Mouse (Mus musculus) gastrocnemius, postnatal 36 days (tissue): ENCODE measurements around the gene Rps2. TPM values are rescaled to one million over a fixed set of nuclear protein-coding genes. Genes with fewer than 3 reads are reported as not detected.
"Not testable (repeated sequence)": the region's sequence is repeated elsewhere in the genome, so short reads cannot be mapped to it uniquely, and the experiment has no call there.

ENCODE experiments used
- DNase-seq, 2 experiments: peaks; one replicate each; pipeline ENCODE4 v3.0.0; 2022
- intact Hi-C: fragments of 180-260 bp; cut with DNase I; formaldehyde crosslinking; loops from one replicate; pipeline ENCODE4 v1.15.1; 2025
- long read RNA-seq, 2 experiments: library from polyadenylated mRNA; stranded (forward); transcript quantifications; one replicate each; pipeline ENCODE4 v2.0.0; 2021
- total RNA-seq, 2 experiments: library from RNA; stranded (reverse); gene quantifications; 2 replicates each; pipeline ENCODE4 v1.2.3; 2021

Rps2 gene
- total RNA-seq = 100 to 1,000 TPM; 500 to 582 TPM
- long read RNA-seq, experiment 1, transcript Rps2-201 (5 exons, 1,094 nt) = minor isoform, 18 of 124 reads
- long read RNA-seq, experiment 1, transcript Rps2-208 (6 exons, 998 nt) = major isoform, 100 of 124 reads
- long read RNA-seq, experiment 1, partial matches to known transcripts = 1 of 124 reads
- long read RNA-seq, experiment 1, other reads (novel, unspliced or antisense) = 1 of 124 reads
- long read RNA-seq, experiment 2, transcript Rps2-208 (6 exons, 998 nt) = major isoform, 141 of 168 reads
- long read RNA-seq, experiment 2, transcript Rps2-201 (5 exons, 1,094 nt) = minor isoform, 20 of 168 reads
- long read RNA-seq, experiment 2, partial matches to known transcripts = 2 of 168 reads
- long read RNA-seq, experiment 2, other reads (novel, unspliced or antisense) = 1 of 168 reads

DNA sequence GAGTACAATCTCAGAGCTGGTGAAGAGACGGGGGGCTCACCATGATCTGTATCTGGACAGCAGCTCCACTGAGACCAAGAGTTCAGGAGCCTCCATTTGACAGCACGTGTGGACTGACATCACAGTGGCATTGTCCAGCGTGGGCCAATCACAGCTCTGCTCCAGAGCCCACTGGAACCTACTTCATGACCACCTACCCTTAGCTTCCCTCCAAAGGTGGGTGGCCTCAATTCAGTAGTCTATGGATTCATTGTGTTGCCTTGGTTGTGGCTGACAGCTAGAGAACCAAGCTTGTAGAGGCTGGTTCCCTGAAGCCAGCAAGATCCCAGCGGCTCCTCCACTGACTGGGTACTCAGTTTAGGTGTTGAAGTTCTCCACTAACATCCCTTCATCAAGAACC is at the start of gene Rps2, which contains the start of gene Rnf151:
Rps2 (plus strand) TSS at position 174 of the 400 bp plus-strand sequence.
Rnf151 (minus strand) TSS at position 121 of the 400 bp plus-strand sequence.
- no peak for DNase-seq
- intact Hi-C loops = no loop called here

DNA sequence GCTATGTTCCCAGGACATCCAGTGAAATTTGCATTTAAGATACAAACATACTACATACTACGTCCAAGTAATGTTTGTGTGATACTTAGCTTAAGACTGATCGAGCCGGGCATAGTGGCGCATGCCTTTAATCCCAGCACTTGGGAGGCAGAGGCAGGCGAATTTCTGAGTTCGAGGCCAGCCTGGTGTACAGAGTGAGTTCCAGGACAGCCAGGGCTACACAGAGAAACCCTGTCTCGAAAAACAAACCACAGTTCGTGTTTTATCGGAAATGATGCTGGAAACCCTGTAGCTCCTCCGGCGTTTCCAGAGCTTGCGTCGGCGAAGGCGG is 48.7 kb upstream of the Rps2 start:
- DNase-seq, intact Hi-C loops: not testable (repeated sequence)

DNA sequence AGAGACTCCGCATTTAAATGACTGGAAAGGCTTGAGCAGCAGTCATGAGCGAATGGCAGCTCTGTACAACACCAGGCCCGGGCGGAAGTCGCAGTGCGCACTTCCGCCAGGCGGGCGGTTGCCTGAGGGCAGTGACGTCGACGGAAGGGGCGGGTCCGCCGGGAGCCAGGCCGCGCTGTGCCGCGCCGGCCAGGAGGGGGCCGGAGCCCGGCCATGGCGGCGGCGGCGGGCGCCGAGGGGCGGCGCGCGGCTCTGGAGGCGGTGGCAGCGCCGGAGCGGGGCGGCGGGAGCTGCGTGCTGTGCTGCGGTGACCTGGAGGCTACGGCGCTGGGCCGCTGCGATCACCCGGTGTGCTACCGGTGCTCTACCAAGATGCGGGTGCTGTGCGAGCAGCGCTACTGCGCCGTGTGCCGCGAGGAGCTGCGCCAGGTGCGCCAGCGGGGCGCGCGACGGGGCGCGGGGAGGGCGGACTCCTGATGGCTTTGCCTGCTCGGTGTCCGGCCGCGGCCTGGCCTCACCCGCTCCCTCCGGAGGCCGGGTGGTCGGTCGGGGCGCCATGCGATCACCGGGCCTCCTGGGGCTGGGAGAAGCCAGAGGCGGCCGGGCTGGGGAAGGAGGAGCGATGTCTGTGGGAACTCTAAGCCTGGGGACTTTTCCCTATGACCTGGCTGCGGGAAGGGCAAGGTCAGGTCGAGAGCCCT is 48.2 kb upstream of the Rps2 start, which contains the start of gene Zfp598:
Zfp598 (plus strand) TSS at position 143 of the 701 bp plus-strand sequence.
- intact Hi-C loops = no loop called here
- DNase-seq = peak; percentile 90 to 92

DNA sequence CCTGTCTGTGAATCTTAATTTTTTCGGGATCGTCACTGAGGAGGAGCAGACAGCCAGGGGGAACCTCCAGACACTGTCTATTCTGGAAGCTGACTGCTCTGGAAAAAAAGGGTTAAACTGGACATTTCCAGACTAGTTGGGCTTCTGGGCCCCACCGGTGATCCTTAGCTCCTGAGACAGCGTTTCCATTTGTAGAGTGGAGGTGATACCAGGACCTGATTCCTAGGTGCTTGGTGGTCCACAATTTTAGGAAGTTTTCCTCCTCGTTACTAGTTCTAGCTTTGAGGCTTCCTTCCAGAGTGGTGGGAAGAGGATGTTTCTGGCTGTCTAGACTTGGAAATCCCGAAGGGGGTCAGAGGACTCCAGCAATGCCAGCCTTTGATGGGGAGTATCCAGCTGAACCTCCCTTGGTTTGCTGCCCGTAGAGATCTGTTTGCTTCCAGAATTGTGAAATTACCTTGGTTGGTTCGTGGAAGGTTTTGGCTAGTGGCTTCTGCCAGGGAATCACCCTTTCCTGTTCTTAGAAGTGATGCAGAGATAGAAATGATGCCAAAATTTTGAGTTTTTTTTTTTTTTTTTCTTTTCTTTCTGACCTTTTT is 47.6 kb upstream of the Rps2 start:
- intact Hi-C loops = no loop called here
- DNase-seq = no peak

DNA sequence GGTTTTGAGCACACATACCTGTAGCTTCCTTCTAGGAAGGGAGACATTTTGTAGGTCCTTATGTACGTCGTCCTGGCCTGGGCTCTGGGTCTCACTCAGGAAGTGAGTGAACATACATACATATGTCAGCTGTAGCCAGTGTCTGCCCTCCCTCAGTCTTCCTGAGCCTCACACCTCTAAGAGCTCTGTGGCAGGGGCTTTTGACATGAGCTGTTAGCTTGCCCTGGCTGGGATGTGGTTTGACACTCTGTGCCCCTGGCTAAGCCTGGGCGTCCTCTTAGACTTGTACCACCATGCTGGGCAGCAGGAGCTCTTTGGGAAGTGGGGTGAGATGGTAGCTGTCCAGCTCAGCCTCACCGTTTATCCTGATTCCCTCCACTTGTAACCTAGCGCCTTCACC is 46.6 kb upstream of the Rps2 start:
- intact Hi-C loops = no loop called here
- no peak for DNase-seq

DNA sequence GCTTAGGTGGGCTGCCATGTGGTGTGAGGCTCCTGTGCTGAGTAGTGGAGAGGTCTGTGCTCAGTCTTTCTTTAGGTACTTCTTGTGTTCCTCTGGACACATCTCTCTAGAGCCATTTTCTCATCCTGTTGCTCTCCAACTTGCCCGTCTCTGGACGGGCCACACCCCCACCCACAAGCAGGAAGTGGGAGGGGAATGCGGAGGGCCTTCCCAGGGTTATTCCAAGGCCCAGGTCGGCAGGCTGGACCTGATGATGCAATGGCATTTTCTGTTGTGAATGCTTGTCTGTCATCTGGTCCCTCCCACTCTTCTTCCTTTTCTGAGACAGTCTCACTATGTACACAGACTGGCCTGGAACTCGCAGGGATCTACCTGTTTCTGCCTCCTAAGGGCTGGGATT is 45.8 kb upstream of the Rps2 start:
- intact Hi-C loops = no loop called here
- no peak for DNase-seq

DNA sequence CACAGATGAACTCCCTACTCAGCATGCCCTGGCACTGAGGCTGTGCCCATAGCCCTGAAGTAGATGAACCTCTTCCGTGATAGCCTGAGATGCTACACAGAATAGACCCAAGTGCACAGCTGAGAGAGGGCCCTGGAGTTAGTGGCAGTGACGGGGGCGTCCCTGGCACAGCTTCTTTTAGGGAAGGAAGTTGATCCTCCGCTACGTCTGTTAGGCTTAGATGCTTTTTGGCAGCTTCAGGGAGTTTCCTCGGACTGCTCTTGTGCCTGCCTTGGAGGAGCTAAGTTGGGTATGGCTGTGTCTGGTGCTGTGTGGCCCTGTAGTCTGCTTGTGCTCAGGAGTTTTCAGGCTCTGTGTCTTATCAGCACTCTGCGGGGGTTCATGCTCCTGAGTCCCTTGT is 43.6 kb upstream of the Rps2 start:
- no peak for DNase-seq
- intact Hi-C loops = no loop called here

DNA sequence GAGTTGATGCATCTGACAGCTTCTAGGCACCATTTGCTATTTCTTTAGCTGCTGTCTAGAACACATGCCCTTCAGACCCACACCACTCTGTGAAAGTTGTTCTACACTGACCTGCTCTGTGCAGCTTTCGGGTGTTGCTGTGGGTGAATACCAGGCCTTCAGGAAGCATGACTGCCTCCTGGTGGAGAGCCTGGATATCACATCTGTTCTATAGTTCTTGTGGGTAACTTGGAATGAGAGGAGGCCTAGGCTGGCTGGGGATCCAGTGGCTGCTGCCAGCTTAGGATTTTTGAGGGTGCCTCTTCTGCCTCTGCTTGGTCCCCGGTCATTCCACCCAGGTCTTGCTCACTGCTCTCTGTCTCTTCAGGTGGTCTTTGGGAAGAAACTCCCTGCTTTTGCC is 41.7 kb upstream of the Rps2 start:
- peak in 1 of 2 experiments; percentile 50 for DNase-seq
- intact Hi-C loops = no loop called here

DNA sequence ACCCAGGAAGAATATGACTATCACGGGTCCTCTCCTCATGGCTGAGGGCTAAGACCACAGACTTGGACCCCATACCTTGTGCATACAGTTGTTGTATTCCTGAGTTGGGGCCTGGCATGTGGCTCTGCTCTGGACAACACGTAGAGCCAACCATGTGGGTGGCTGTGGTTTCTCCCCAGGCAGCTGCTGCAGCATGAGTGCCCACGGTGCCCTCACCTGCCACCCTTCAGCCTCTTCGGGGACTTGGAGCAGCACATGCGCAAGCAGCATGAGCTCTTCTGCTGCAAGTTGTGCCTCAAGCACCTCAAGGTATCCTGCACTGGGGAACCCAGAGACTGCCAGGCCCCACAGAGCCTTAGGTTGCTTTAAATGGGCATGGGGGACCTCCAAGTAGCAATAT is 41.0 kb upstream of the Rps2 start:
- intact Hi-C loops = no loop called here
- no peak for DNase-seq

DNA sequence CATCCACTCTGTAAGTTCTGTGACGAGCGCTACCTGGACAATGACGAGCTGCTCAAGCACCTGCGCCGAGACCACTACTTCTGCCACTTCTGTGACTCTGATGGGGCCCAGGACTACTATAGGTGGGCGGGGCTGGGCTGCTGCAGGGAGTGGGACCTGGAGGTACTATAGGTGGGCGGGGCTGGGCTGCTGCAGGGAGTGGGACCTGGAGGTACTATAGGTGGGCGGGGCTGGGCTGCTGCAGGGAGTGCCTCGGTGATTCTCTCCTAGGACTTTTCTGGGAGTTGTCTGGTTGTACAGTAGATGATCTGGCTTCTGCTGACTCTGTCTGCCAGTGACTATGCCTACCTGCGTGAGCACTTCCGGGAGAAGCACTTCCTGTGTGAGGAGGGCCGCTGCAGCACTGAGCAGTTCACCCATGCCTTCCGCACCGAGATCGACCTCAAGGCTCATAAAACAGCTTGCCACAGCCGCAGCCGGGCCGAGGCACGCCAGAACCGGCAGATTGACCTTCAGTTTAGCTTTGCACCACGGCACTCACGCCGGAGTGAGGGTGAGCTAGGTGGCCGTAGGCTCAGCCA is 40.3 kb upstream of the Rps2 start:
- no peak for DNase-seq
- intact Hi-C loops = no loop called here

DNA sequence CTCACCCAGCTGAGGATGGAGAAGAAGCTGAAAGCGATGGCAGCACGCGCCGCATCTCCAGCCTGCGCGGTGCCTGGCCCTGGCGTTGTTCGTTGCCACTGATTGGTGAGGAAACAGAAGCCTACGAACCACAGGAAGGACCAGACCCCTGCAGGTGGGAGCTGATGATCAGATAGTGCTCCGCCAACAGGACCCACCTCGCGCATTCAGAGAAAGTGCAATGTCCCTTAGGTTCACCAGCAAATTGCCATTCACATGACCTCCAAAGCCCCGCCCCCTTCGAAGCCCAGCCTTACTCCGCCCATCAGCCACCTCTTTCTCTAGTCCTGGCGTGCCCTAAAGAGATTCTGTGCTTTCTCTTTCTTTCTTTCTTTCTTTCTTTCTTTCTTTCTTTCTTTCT is 31.4 kb upstream of the Rps2 start:
- intact Hi-C loops = no loop called here
- DNase-seq = no peak

DNA sequence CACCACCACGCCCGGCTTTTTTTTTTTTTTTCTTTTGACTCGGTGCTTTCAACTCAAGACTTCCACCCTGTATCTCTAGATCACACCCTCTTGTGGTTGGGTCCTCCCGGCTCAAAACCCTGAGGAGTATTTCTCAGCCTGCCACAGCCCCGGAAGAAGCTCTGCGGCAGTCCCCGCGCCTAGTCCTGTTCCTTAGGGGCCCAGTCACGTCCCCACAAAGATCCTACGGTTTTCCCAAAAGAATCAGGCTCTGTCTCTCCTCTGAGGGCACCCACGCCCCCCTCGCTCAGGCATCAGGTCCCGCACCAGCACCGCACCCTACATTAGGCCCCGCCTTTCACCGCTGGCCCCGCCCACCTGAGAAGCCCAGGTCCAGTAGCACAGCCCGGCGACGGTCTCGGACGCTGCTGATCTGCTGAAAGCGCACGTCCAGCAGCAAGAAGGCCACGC is 30.7 kb upstream of the Rps2 start:
- DNase-seq = peak in 1 of 2 experiments; percentile 39

DNA sequence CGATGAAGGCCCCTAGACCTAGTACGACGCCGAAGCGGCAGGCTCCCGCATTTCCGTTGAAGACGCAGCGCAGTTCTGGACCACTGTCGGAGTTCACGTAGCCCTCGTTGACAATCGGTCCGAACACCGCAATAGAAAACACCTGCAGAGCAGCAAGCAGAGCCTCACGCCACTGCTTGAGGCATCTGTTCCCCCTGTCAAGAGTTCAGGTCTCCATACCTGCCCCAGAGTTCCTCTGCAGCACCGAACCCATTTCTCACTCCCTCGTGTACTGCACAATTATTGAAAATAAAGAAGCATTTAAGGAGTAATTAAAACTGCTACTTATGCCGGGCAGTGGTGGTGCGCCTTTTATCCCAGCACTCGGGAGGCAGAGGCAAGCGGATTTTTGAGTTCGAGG is 30.3 kb upstream of the Rps2 start:
- intact Hi-C loops = no loop called here

More for the DNA sequence above, 30.7 kb upstream of the Rps2 start:
- intact Hi-C loops = no loop called here

DNA sequence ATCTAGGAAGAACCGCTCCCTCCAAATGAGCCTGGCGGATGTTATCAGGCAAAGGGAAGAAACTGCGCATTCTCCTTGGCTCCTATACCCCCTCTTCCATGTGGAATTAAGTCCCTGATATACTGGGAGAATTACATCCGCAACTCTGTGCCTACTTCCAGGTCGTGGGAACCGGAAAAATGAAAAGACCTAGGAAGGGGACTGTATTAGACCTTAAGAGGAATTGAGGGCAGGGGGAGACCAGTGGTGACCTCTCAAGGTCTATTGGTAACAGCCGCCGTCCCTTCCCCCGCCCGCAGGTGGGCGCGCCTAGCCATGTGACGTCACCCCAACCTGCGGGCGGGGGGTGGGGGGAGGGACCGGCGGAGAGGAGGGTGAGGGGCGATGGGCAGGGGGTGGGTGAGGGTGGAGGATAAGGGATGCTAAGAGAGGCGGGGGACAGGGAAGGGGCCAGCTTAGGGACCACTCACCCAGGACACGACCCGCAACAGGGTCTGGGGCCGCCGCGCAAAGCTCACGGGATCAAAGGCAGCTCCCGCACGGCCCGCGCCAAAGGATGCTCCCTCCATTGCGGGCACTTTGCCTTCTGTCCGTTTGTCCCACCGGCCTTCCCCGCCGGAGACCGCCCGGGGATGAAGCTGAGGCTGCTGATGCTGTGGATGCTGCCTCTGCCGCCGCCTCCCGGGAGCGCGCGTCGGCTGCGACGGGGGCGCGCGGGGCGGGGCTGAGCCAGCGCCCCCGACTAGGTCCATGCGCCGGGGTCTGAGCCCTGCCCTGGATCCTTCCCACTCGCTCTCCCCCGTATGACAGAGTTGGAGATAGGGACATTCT is 28.4 kb upstream of the Rps2 start, which contains the start of gene Syngr3:
Syngr3 (minus strand) TSS at position 705 of the 831 bp plus-strand sequence.
- intact Hi-C loops = no loop called here
- no peak for DNase-seq

More for the DNA sequence above, 30.3 kb upstream of the Rps2 start:
- DNase-seq = no peak

DNA sequence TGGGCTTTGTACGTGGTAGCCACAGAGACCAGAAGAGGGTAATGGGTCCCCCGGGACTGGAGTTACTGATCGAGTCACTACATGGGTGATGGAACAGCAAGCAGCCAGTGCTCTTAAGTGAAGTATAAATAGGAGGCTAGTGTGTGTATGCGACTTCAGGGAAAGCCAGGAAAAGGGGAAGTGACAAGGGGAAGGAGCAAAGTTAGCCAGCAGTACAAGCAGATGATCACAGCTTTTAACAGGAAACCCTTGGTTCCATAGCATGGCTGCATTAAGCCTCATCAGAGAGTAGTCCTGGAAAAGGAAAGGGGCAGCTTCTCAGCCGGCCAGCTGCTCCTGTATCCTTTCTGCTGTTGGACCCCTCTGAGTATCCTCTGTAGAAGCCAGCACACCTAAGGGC is 25.5 kb upstream of the Rps2 start:
- intact Hi-C loops = no loop called here
- no peak for DNase-seq

DNA sequence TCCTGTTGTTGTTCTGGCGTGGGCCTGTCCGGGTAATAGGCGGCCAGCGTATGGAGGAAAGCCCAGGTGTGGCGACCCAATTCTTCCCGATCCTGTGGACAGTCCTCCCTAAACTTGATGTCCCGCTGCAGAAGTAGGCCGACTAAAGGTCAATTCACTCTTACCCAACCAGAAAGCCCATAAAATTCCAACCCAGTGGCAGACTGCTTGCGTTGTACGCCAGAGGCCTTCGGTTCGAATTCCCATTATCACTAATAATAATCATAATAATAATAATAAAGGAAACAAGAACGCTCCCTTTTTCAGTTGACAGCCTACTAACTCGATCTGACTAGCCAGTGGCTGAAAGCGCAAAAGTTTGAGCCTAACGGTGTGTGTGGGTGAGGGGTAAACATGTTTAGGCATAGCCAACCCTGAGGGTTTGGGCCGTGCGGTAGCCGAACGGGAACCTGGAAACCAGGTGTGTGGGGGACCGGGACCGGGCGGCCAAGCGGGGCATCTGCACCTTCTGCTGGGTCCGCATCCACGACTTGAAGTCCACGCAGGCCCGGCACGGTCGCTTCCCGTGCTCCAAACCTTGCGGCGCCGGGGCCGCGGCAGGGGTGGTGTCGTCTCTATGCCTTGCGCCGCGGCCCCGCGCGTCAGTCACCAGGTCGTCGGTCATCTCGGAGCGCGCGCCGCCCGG is 22.4 kb upstream of the Rps2 start:
- no peak for DNase-seq

DNA sequence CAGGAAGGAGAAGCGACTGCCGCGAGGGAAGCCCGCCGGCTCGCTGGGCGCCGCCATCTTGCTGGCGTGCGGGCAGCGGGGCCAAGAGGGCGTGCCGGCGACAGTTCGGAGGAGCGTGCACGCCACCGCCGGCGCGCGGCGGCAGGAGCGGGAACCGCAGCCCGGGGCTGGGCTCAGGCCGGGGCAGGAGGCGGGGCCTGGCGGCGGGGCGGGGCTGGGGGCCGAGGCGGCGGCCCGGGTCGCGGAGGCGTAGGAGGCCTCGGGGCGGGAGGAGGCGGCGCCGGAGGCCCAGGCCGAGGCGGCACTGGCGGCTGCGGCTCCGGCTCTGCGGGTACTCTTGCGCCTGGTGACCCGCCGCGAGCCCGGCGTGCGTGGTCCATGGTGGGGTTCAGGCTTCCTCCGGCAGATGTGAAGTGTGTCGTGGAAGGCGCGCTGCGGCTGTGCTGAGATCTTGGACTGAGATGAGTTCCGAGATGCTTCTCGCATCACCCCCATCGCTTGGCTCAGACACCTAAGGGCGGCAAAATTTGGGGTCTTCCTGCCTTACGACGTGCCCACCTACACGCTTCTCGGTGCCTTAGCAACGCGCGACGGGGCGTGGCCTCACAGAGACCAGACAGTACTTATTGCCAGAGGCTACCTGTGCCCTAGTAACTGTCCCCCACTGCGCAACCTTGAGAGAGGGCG is 21.8 kb upstream of the Rps2 start, which contains the start of the genes Gfer and Noxo1:
Gfer (minus strand) TSS at position 146 of the 687 bp plus-strand sequence.
Noxo1 (plus strand) TSS at position 224 of the 687 bp plus-strand sequence.
- DNase-seq = peak; percentile 75 to 86
- intact Hi-C loops = no loop called here

More for the DNA sequence above, 22.4 kb upstream of the Rps2 start:
- intact Hi-C loops = no loop called here

DNA sequence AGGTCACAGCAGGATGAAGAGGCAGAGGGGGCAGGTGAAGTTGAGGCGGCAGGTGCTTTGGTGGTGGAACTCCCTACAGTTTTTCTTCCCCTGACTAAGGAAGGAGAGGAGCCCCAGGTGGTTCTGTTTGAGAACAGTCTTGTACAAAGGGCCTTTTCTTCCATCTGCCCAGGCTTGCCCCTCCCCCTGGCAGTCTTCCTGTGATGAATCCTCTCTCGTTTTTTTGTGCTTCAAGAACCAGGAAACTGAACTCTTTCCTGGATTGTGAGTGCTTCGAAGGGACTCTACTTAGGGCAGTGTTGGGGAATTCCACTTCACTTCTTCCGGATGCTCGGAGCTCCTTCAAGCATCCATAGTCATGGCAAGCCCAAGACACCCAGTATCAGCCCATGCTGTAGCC is 19.9 kb upstream of the Rps2 start:
- intact Hi-C loops = no loop called here
- no peak for DNase-seq

DNA sequence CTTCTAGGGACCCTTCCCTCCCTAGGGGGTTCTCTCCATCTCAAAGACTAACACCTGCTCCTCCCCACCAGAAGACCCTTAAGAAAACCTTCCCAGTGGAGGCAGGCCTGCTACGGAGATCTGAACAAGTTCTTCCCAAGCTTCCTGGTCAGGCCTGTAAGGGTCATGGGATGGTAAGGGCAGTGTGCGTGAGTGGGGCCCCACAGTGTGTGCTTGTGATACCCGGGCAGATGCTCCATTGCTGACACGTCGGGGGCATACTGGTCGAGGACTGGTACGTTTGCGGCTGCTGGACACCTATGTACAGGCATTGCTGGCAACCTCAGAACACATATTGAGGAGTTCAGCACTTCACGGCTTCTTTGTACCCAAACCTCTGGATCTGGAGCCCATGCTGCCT is 19.2 kb upstream of the Rps2 start:
- no peak for DNase-seq
- intact Hi-C loops = no loop called here
